In genomic region chr15:93340630-93341379, GRCm38 (mm10) we compare ENCODE assay signal across 23 mouse cellular contexts. TPM values are rescaled to one million over a fixed set of nuclear protein-coding genes. Genes with fewer than 3 reads are reported as not detected.
DNase-seq lines count a peak whose midpoint lies in the region; ATAC-seq and TF ChIP-seq lines count a peak whose summit lies in the region.
"Had no signal": no experiment of that assay in that cellular context is flagged by ENCODE, and none has a peak within 500 bp of the region (broad histone marks: within the 10 kb centered on the region; RNA-seq: fewer than 3 reads in every experiment).

No protein-coding gene starts in this region.

- no peaks in the 10 kb centered on the region for H3K27me3 ChIP-seq in intestine, postnatal 0 days (replicated peaks; ENCODE audit: control insufficient read depth, insufficient read depth, low read length)
- H3K27me3 ChIP-seq in intestine, embryonic 15.5 days (replicated peaks), result no peaks in the 10 kb centered on the region
- H3K27me3 ChIP-seq: CH12.LX; hindbrain, embryonic 15.5 days; kidney, embryonic 15.5 days had no signal

- H3K9me3 ChIP-seq in intestine, postnatal 0 days (ENCODE audit: control insufficient read depth), result no peaks in the 10 kb centered on the region
- no peaks in the 10 kb centered on the region for H3K9me3 ChIP-seq in intestine, embryonic 15.5 days
- H3K9me3 ChIP-seq: hindbrain, embryonic 15.5 days; kidney, embryonic 15.5 days; limb, embryonic 12.5 days; liver, embryonic 13.5 days had no signal

- no peak overlapping the region for H3K9ac ChIP-seq in intestine, postnatal 0 days (ENCODE audit: low read depth, low read length)
- no peak overlapping the region for H3K9ac ChIP-seq in intestine, embryonic 15.5 days
- H3K9ac ChIP-seq: forebrain, postnatal 0 days; hindbrain, embryonic 15.5 days; kidney, embryonic 15.5 days; limb, embryonic 12.5 days; liver, embryonic 13.5 days had no signal

- DNase-seq in MN1 (ENCODE audit: low spot score), result peak; percentile 26
- no peak for DNase-seq in frontal cortex, postnatal 10 days (ENCODE audit: low spot score in 2 of 2)
- no peak for DNase-seq in T-cell, adult 2 months (ENCODE audit: low spot score)
- DNase-seq in retina, embryonic 14.5 days (ENCODE audit: low spot score), result no peak
- DNase-seq: cerebellum, postnatal 10 days; embryo, embryonic 11 days; forebrain, postnatal 0 days; heart, adult 2 months; heart, postnatal 36 days; liver, embryonic 13.5 days; right cerebral cortex, postnatal 14 days; spleen, adult 18-20 months; thymus, adult 18-20 months had no signal

- H3K4me1 ChIP-seq in intestine, postnatal 0 days (replicated peaks; ENCODE audit: control insufficient read depth, insufficient read depth, low read length), result no peaks in the 10 kb centered on the region
- no peaks in the 10 kb centered on the region for H3K4me1 ChIP-seq in intestine, embryonic 15.5 days (replicated peaks)

- 0 out of 2 replicates have a peak, but pooled peaks have one; percentile 9 for ATAC-seq in intestine, postnatal 0 days
- no peak for ATAC-seq in intestine, embryonic 15.5 days
- peak; percentile 74 for ATAC-seq in granulocyte monocyte progenitor cell, adult 5-6 weeks (replicated peaks; ENCODE audit: poor library complexity, severe bottlenecking)
- peak; percentile 74 for ATAC-seq in neutrophil, adult 5-6 weeks (ENCODE audit: extremely low read depth, insufficient number of reproducible peaks, low FRiP score, poor library complexity, severe bottlenecking)
- ATAC-seq: forebrain, postnatal 0 days; intestine, embryonic 16.5 days had no signal

- H3K4me2 ChIP-seq in intestine, postnatal 0 days (replicated peaks; ENCODE audit: low read depth), result no peak overlapping the region
- no peak overlapping the region for H3K4me2 ChIP-seq in intestine, embryonic 15.5 days (replicated peaks)
- H3K4me2 ChIP-seq: hindbrain, embryonic 15.5 days; kidney, embryonic 15.5 days; limb, embryonic 12.5 days; liver, embryonic 13.5 days; midbrain, embryonic 11.5 days had no signal

- no peak overlapping the region for H3K4me3 ChIP-seq in intestine, postnatal 0 days (ENCODE audit: low read depth, low read length)
- no peak overlapping the region for H3K4me3 ChIP-seq in intestine, embryonic 15.5 days (replicated peaks)
- H3K4me3 ChIP-seq: heart, adult 2 months; hindbrain, embryonic 15.5 days; kidney, embryonic 15.5 days; limb, embryonic 12.5 days; liver, embryonic 13.5 days had no signal

- H3K27ac ChIP-seq in intestine, postnatal 0 days (ENCODE audit: low read depth, low read length), result no peak overlapping the region
- H3K27ac ChIP-seq in intestine, embryonic 15.5 days, result no peak overlapping the region
- H3K27ac ChIP-seq: heart, adult 2 months; hindbrain, embryonic 15.5 days; kidney, embryonic 15.5 days; limb, embryonic 12.5 days; liver, embryonic 13.5 days had no signal

- 59% methylated on average over 10 of the region's 10 CpGs for WGBS in intestine, postnatal 0 days
- WGBS in intestine, embryonic 15.5 days, result 85% methylated on average over 10 of the region's 10 CpGs

- TF ChIP-seq CTCF in intestine, postnatal 0 days (IDR thresholded peaks at IDR 0.05; ENCODE audit: low read depth), result no peak

- H3K36me3 ChIP-seq in intestine, postnatal 0 days (ENCODE audit: control insufficient read depth, insufficient read depth), result no peaks in the 10 kb centered on the region
- H3K36me3 ChIP-seq in intestine, embryonic 15.5 days, result no peaks in the 10 kb centered on the region
- H3K36me3 ChIP-seq: hindbrain, embryonic 15.5 days; kidney, embryonic 15.5 days; limb, embryonic 12.5 days; liver, embryonic 13.5 days had no signal

RNA-seq across cellular contexts. Expression of gene Yaf2, which starts 4.1 kb away (rescaled TPM):
- polyA plus RNA-seq in intestine, postnatal 0 days (2015; fragmentation: Nextera tagmentation; extraction: Ambion mirVana), result 43.0 and 45.0 TPM in 2 replicates
- 69.0 and 73.6 TPM in 2 replicates for polyA plus RNA-seq in intestine, embryonic 15.5 days (2015; fragmentation: Nextera tagmentation; extraction: Ambion mirVana)
- 26.3 and 38.2 TPM in 2 replicates for total RNA-seq in granulocyte monocyte progenitor cell, adult 5-6 weeks (2014; fragmentation: Nextera tagmentation)
- 26.6 and 31.5 TPM in 2 replicates for total RNA-seq in granulocyte monocyte progenitor cell, adult 5-6 weeks (2017)
- 18.2 and 21.7 TPM in 2 replicates for total RNA-seq in neutrophil, adult 5-6 weeks (2017)

RNA-seq across cellular contexts. Expression of gene Zcrb1, which starts 57.3 kb away (rescaled TPM):
- polyA plus RNA-seq in intestine, postnatal 0 days (2015; fragmentation: Nextera tagmentation; extraction: Ambion mirVana), result 99.5 and 102 TPM in 2 replicates
- polyA plus RNA-seq in intestine, embryonic 15.5 days (2015; fragmentation: Nextera tagmentation; extraction: Ambion mirVana), result 111 and 114 TPM in 2 replicates
- total RNA-seq in granulocyte monocyte progenitor cell, adult 5-6 weeks (2014; fragmentation: Nextera tagmentation), result 107 and 146 TPM in 2 replicates
- 56.0 and 80.4 TPM in 2 replicates for total RNA-seq in granulocyte monocyte progenitor cell, adult 5-6 weeks (2017)
- total RNA-seq in neutrophil, adult 5-6 weeks (2017), result 69.2 and 83.6 TPM in 2 replicates

RNA-seq across cellular contexts. Expression of gene Pphln1, which starts 57.3 kb away (rescaled TPM):
- polyA plus RNA-seq in intestine, postnatal 0 days (2015; fragmentation: Nextera tagmentation; extraction: Ambion mirVana), result 17.7 and 18.1 TPM in 2 replicates
- polyA plus RNA-seq in intestine, embryonic 15.5 days (2015; fragmentation: Nextera tagmentation; extraction: Ambion mirVana), result 36.1 and 38.5 TPM in 2 replicates
- total RNA-seq in granulocyte monocyte progenitor cell, adult 5-6 weeks (2014; fragmentation: Nextera tagmentation), result 64.9 and 67.8 TPM in 2 replicates
- 49.6 and 54.8 TPM in 2 replicates for total RNA-seq in granulocyte monocyte progenitor cell, adult 5-6 weeks (2017)
- total RNA-seq in neutrophil, adult 5-6 weeks (2017), result 26.8 and 33.2 TPM in 2 replicates
